Mouse (Mus musculus) erythroblast, embryonic 14.5 days (primary cell): ENCODE results near the gene Ccdc30.

ENCODE experiments used
- GATA1 ChIP-seq: IDR thresholded peaks from 2 replicates; pipeline ENCODE4 v1.6.1; 2012; ENCODE audit warnings: low read length, inconsistent platforms, mixed read lengths
- TAL1 ChIP-seq: IDR thresholded peaks from 3 replicates; pipeline ENCODE4 v1.6.1; 2012; ENCODE audit warnings: low read length, inconsistent platforms, mixed read lengths

DNA sequence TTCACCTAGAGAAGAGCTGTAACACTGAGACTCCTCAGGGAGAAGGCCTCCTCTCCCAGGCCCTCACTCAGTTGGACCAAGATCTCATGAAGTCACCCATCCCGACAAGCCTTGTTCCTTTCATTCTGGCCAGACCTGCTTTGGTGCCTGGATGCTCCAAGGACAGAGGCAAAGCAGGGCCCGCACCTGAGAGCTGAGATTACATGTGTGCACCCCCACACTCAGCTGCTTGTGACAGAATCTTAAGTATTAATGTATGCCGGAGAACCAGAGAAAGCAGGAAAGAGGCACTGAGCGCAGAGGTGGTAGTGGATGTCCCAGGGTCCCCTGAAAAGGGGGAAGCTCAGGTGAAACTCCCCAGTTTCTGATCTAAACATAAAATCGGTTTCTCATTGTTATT lies 37.8 kb upstream of the Ccdc30 start:
- TF ChIP-seq TAL1 (no peak), GATA1 (no peak)
